Mouse (Mus musculus): ENCODE data around the gene Col28a1. TPM values are rescaled to one million over a fixed set of nuclear protein-coding genes. Genes with fewer than 3 reads are reported as not detected.

Gene Col28a1
- polyA plus RNA-seq, 1 experiment from 2014 or later, result 0.09 TPM

DNA sequence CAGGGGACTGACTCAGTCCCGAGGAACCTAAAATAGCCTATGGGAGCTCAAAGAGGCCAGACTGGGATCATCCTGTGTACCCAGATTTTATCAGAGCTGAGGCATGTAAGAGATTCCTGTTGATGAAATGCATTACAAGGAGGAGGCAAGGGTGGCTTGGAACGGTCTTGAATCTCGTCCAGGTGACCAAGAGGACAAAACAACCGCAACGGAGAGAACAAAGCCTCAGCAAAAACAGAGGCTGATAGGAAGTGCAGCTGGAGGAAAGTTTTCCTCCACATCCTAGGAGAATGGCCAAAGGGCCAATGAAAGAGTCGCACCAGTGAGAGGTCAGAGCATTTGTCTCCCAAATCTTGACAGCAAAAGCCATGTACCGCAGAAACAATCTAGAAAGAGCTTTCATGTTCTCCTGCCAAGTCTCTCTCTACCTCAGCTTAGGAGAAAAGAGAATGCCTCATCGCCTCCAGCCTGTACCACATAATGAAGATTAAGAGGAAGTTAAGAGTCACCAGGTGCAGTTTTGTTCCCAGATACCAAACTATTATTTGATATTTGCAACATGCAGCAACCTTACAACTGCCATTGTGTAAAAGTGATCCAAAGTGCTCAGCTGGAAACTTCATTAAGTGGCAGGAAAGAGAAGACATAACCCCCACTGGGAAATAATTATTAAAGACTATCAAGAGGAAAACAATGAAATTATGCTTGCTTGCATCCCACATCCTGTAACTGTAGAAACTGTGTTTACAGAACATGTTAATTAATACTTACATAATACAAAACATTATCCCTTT, 98.1 kb downstream of the Col28a1 start:
- Histone ChIP-seq H3K27me3 (ENCODE audit: control insufficient read depth, insufficient read depth, low read length) (no peaks in the 10 kb centered on the region), H3K36me3 (ENCODE audit: control insufficient read depth, insufficient read depth, low read length) (no peaks in the 10 kb centered on the region), H3K9ac (ENCODE audit: low read depth, low read length) (no peak overlapping the region), H3K9me3 (ENCODE audit: control insufficient read depth, low read length) (no peaks in the 10 kb centered on the region), H3K4me1 (ENCODE audit: control insufficient read depth, insufficient read depth, low read length) (no peaks in the 10 kb centered on the region), H3K4me3 (ENCODE audit: low read length) (no peak overlapping the region), H3K4me2 (replicated peaks; ENCODE audit: low read depth, low read length) (no peak overlapping the region), H3K27ac (ENCODE audit: low read depth, low read length) (no peak overlapping the region)
- 56% methylated on average over 8 of the region's 8 CpGs for WGBS
- no peak for ATAC-seq (ENCODE audit: low FRiP score, low TSS enrichment)

DNA sequence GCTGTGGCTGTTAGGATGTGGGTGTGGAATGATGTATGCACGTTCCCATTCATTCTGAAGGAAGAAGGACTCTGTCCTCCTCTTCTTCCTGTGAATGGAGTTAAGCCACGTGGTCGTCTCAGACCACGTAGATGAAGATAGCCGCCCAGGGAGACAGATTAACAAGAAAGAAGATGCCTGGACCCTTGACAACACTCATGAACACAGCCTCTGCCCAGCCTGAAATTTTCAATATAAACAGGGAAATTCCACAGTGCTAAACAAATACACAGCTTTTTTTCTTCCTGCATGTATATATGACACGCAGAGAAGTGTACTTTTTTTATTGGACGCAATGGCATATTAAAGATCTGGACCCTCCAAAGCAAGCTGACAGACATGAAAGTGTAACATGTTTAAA, 98.9 kb downstream of the Col28a1 start:
- no peaks in the 10 kb centered on the region for H3K4me1 ChIP-seq (ENCODE audit: control insufficient read depth, insufficient read depth, low read length)
- no peak overlapping the region for H3K4me3 ChIP-seq (ENCODE audit: low read length)
- no peak overlapping the region for H3K9ac ChIP-seq (ENCODE audit: low read depth, low read length)
- no peaks in the 10 kb centered on the region for H3K36me3 ChIP-seq (ENCODE audit: control insufficient read depth, insufficient read depth, low read length)
- H3K27ac ChIP-seq (ENCODE audit: low read depth, low read length), result no peak overlapping the region
- H3K4me2 ChIP-seq (replicated peaks; ENCODE audit: low read depth, low read length), result no peak overlapping the region
- no peaks in the 10 kb centered on the region for H3K9me3 ChIP-seq (ENCODE audit: control insufficient read depth, low read length)
- WGBS, result 89% methylated on average over 7 of the region's 7 CpGs
- no peaks in the 10 kb centered on the region for H3K27me3 ChIP-seq (ENCODE audit: control insufficient read depth, insufficient read depth, low read length)
- ATAC-seq (ENCODE audit: low FRiP score, low TSS enrichment), result no peak

- no peak overlapping the region for H3K4me2 ChIP-seq (replicated peaks; ENCODE audit: low read depth, low read length)
- peak; percentile 32; the same call in 1 of the 2 replicates for ATAC-seq (ENCODE audit: low FRiP score, low TSS enrichment)
- H3K9me3 ChIP-seq (ENCODE audit: control insufficient read depth, low read length), result no peaks in the 10 kb centered on the region
- H3K27ac ChIP-seq (ENCODE audit: low read depth, low read length), result no peak overlapping the region
- H3K4me1 ChIP-seq (ENCODE audit: control insufficient read depth, insufficient read depth, low read length), result no peaks in the 10 kb centered on the region
- H3K36me3 ChIP-seq (ENCODE audit: control insufficient read depth, insufficient read depth, low read length), result no peaks in the 10 kb centered on the region
- H3K9ac ChIP-seq (ENCODE audit: low read depth, low read length), result no peak overlapping the region
- no peaks in the 10 kb centered on the region for H3K27me3 ChIP-seq (ENCODE audit: control insufficient read depth, insufficient read depth, low read length)
- WGBS, result 57% methylated on average over 3 of the region's 3 CpGs
- H3K4me3 ChIP-seq (ENCODE audit: low read length), result no peak overlapping the region
Measured at GRCm38 (mm10) chr6:8086847-8087246, 105.6 kb downstream of the Col28a1 start.

GRCm38 (mm10) chr6:8084806-8085205, 107.6 kb downstream of the Col28a1 start:
- Histone ChIP-seq H3K27ac (ENCODE audit: low read depth, low read length) (no peak overlapping the region), H3K4me2 (replicated peaks; ENCODE audit: low read depth, low read length) (no peak overlapping the region), H3K27me3 (ENCODE audit: control insufficient read depth, insufficient read depth, low read length) (no peaks in the 10 kb centered on the region), H3K4me3 (ENCODE audit: low read length) (no peak overlapping the region), H3K4me1 (ENCODE audit: control insufficient read depth, insufficient read depth, low read length) (no peaks in the 10 kb centered on the region), H3K9me3 (ENCODE audit: control insufficient read depth, low read length) (no peaks in the 10 kb centered on the region), H3K36me3 (ENCODE audit: control insufficient read depth, insufficient read depth, low read length) (no peaks in the 10 kb centered on the region), H3K9ac (ENCODE audit: low read depth, low read length) (no peak overlapping the region)
- 51% methylated on average over 7 of the region's 7 CpGs for WGBS
- no peak for ATAC-seq (ENCODE audit: low FRiP score, low TSS enrichment)

DNA sequence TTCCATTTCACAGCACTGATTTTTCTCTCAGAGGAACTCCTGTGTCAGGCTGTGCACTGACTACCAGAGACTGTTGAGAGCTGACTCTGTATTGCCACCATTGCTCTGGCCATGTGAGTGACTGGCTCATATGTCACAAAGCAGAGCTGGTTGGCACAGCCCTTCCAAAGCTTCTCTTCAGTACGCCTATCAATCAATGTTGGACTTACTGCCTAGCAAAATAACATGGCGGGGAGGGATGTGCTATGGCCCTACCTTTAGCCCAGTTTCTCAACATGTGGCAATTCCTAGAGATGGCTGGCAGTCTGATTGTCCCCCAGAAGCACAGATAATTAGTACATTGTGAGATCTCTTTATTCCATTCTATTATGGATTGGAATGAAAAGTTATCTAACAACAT, 109.2 kb downstream of the Col28a1 start:
- H3K9ac ChIP-seq (ENCODE audit: low read depth, low read length), result no peak overlapping the region
- H3K27ac ChIP-seq (ENCODE audit: low read depth, low read length), result no peak overlapping the region
- no peaks in the 10 kb centered on the region for H3K27me3 ChIP-seq (ENCODE audit: control insufficient read depth, insufficient read depth, low read length)
- H3K36me3 ChIP-seq (ENCODE audit: control insufficient read depth, insufficient read depth, low read length), result no peaks in the 10 kb centered on the region
- H3K4me1 ChIP-seq (ENCODE audit: control insufficient read depth, insufficient read depth, low read length), result no peaks in the 10 kb centered on the region
- no peak overlapping the region for H3K4me2 ChIP-seq (replicated peaks; ENCODE audit: low read depth, low read length)
- no peak overlapping the region for H3K4me3 ChIP-seq (ENCODE audit: low read length)
- WGBS, result 86% methylated on average over 2 of the region's 2 CpGs
- H3K9me3 ChIP-seq (ENCODE audit: control insufficient read depth, low read length), result no peaks in the 10 kb centered on the region
- ATAC-seq (ENCODE audit: low FRiP score, low TSS enrichment), result no peak

GRCm38 (mm10) chr6:8077572-8078146, 114.8 kb downstream of the Col28a1 start:
- Histone ChIP-seq H3K4me1 (ENCODE audit: control insufficient read depth, insufficient read depth, low read length) (no peaks in the 10 kb centered on the region), H3K4me2 (replicated peaks; ENCODE audit: low read depth, low read length) (no peak overlapping the region), H3K9me3 (ENCODE audit: control insufficient read depth, low read length) (no peaks in the 10 kb centered on the region), H3K36me3 (ENCODE audit: control insufficient read depth, insufficient read depth, low read length) (no peaks in the 10 kb centered on the region), H3K27me3 (ENCODE audit: control insufficient read depth, insufficient read depth, low read length) (no peaks in the 10 kb centered on the region), H3K9ac (ENCODE audit: low read depth, low read length) (no peak overlapping the region), H3K4me3 (ENCODE audit: low read length) (no peak overlapping the region), H3K27ac (ENCODE audit: low read depth, low read length) (no peak overlapping the region)
- no peak for ATAC-seq (ENCODE audit: low FRiP score, low TSS enrichment)
- WGBS, result 52% methylated on average over 5 of the region's 5 CpGs

GRCm38 (mm10) chr6:8074914-8075313, 117.5 kb downstream of the Col28a1 start:
- WGBS, result 68% methylated on average over 2 of the region's 2 CpGs
- no peak overlapping the region for H3K9ac ChIP-seq (ENCODE audit: low read depth, low read length)
- H3K4me2 ChIP-seq (replicated peaks; ENCODE audit: low read depth, low read length), result no peak overlapping the region
- H3K4me3 ChIP-seq (ENCODE audit: low read length), result no peak overlapping the region
- no peaks in the 10 kb centered on the region for H3K36me3 ChIP-seq (ENCODE audit: control insufficient read depth, insufficient read depth, low read length)
- ATAC-seq (ENCODE audit: low FRiP score, low TSS enrichment), result no peak
- no peaks in the 10 kb centered on the region for H3K4me1 ChIP-seq (ENCODE audit: control insufficient read depth, insufficient read depth, low read length)
- H3K27ac ChIP-seq (ENCODE audit: low read depth, low read length), result no peak overlapping the region
- H3K27me3 ChIP-seq (ENCODE audit: control insufficient read depth, insufficient read depth, low read length), result no peaks in the 10 kb centered on the region
- no peaks in the 10 kb centered on the region for H3K9me3 ChIP-seq (ENCODE audit: control insufficient read depth, low read length)

DNA sequence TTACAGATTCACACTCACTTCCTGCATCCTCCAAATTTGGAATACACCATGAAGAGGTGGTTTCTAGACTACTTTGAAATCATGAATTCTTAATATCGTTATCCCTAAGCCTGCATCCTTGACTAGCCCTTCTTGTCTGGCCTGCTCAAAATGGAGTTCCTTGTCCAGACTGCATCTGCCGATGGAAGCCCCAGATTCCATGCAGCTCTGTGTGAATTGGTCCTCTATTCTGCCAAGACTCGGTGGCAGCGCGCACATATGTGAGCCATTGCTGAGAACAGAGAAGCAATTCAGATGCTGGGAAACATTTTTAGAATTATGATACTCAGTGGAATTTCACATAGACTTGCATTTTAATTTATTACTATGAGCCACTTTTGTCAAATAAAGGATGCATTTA, 123.4 kb downstream of the Col28a1 start:
- Histone ChIP-seq H3K9ac (ENCODE audit: low read depth, low read length) (no peak overlapping the region), H3K4me1 (ENCODE audit: control insufficient read depth, insufficient read depth, low read length) (no peaks in the 10 kb centered on the region), H3K36me3 (ENCODE audit: control insufficient read depth, insufficient read depth, low read length) (no peaks in the 10 kb centered on the region), H3K4me2 (replicated peaks; ENCODE audit: low read depth, low read length) (no peak overlapping the region), H3K9me3 (ENCODE audit: control insufficient read depth, low read length) (no peaks in the 10 kb centered on the region), H3K4me3 (ENCODE audit: low read length) (no peak overlapping the region), H3K27me3 (ENCODE audit: control insufficient read depth, insufficient read depth, low read length) (no peaks in the 10 kb centered on the region), H3K27ac (ENCODE audit: low read depth, low read length) (no peak overlapping the region)
- 87% methylated on average over 5 of the region's 5 CpGs for WGBS
- no peak for ATAC-seq (ENCODE audit: low FRiP score, low TSS enrichment)

DNA sequence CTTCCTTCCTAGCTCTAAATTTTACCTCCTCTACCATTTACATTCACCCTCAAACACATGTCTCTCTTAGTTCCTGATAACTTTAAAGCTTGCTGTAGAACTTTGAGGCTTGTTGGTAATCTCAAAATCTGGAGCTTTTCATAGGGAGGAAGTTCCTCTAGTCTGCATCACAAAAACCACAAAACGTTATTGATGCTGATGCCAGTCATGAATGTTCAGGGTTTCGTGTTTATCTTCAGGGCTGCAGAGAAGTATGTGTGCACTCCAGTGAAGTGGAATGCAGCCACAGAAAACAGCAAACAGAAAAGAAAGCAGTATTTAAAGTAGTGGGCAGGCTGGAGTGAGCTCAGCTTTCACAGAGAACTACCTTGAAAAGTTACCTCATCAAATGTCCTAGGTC, 124.0 kb downstream of the Col28a1 start:
- WGBS, result 72% methylated on average over 2 of the region's 2 CpGs
- Histone ChIP-seq H3K4me2 (replicated peaks; ENCODE audit: low read depth, low read length) (no peak overlapping the region), H3K27me3 (ENCODE audit: control insufficient read depth, insufficient read depth, low read length) (no peaks in the 10 kb centered on the region), H3K36me3 (ENCODE audit: control insufficient read depth, insufficient read depth, low read length) (no peaks in the 10 kb centered on the region), H3K9me3 (ENCODE audit: control insufficient read depth, low read length) (no peaks in the 10 kb centered on the region), H3K4me1 (ENCODE audit: control insufficient read depth, insufficient read depth, low read length) (no peaks in the 10 kb centered on the region), H3K9ac (ENCODE audit: low read depth, low read length) (no peak overlapping the region), H3K4me3 (ENCODE audit: low read length) (no peak overlapping the region), H3K27ac (ENCODE audit: low read depth, low read length) (no peak overlapping the region)
- no peak for ATAC-seq (ENCODE audit: low FRiP score, low TSS enrichment)

All from kidney, embryonic 14.5 days (tissue).